Mouse (Mus musculus) limb, embryonic 11.5 days (tissue): ENCODE results near the gene Gng10. TPM values are rescaled to one million over a fixed set of nuclear protein-coding genes. Genes with fewer than 3 reads are reported as not detected.

Experiments
- ATAC-seq: fragments of 200-750 bp; cut with Nextera tagmentation; 2 replicates; pipeline ENCODE4 v1.8.0; 2017; ENCODE audit warnings: low read depth; ENCODE audit not compliant: insufficient number of reproducible peaks, low FRiP score, low TSS enrichment
- DNase-seq: peaks from one replicate; pipeline ENCODE4 v3.0.0-alpha.2; 2015; ENCODE audit warnings: low spot score
- H3K27ac ChIP-seq: fragments of 300-500 bp; sonication (generic); replicated peaks from 2 replicates; pipeline ENCODE4 v1.5.1; 2014; ENCODE audit warnings: low read depth, mild to moderate bottlenecking, low read length
- H3K27me3 ChIP-seq: fragments of 300-500 bp; sonication (generic); 2 replicates; pipeline ENCODE4 v1.6.1; 2014; ENCODE audit warnings: mild to moderate bottlenecking, low read length, mixed read lengths; ENCODE audit not compliant: control insufficient read depth, insufficient read depth
- H3K36me3 ChIP-seq: fragments of 300-500 bp; sonication (generic); 2 replicates; pipeline ENCODE4 v1.6.1; 2014; ENCODE audit warnings: mild to moderate bottlenecking, low read length, moderate library complexity, mixed read lengths; ENCODE audit not compliant: control insufficient read depth, insufficient read depth
- H3K4me1 ChIP-seq: fragments of 300-500 bp; sonication (generic); 2 replicates; pipeline ENCODE4 v1.6.1; 2014; ENCODE audit warnings: low read length, mixed read lengths; ENCODE audit not compliant: control insufficient read depth, insufficient read depth
- H3K4me2 ChIP-seq: fragments of 300-500 bp; sonication (generic); 2 replicates; pipeline ENCODE4 v1.6.1; 2014; ENCODE audit warnings: low read depth, mild to moderate bottlenecking, moderate library complexity; ENCODE audit not compliant: severe bottlenecking
- H3K4me3 ChIP-seq: fragments of 300-500 bp; sonication (generic); 2 replicates; pipeline ENCODE4 v1.5.1; 2014; ENCODE audit warnings: low read depth, low read length
- H3K9ac ChIP-seq: fragments of 300-500 bp; sonication (generic); 2 replicates; pipeline ENCODE4 v1.6.1; 2014; ENCODE audit warnings: mild to moderate bottlenecking, low read length
- H3K9me3 ChIP-seq: fragments of 300-500 bp; sonication (generic); 2 replicates; pipeline ENCODE4 v1.6.1; 2016; ENCODE audit warnings: low read length; ENCODE audit not compliant: control insufficient read depth
- WGBS: fragments of 180-500 bp; shearing (Covaris S2); extraction: QIAGEN DNeasy Blood & Tissue Kit; methylation state at CpG from one replicate; pipeline ENCODE4 v1.1.7; 2014; 5-methylcytosine and 5-hydroxymethylcytosine counted together
- polyA plus RNA-seq: library from polyadenylated mRNA; unstranded; fragments of >200 nt; fragmentation: Nextera tagmentation; extraction: Ambion mirVana; gene quantifications from 2 replicates; pipeline ENCODE4 v1.2.1, GENCODE M21; 2014

Gene Gng10
- polyA plus RNA-seq, 1 experiment from 2014 or later: 124 TPM

- Histone ChIP-seq H3K4me1 (peaks cover 5% of the 10 kb centered on the region; the same call in 1 of the 2 replicates), H3K9me3 (no peaks in the 10 kb centered on the region), H3K27ac (no peak overlapping the region), H3K27me3 (no peaks in the 10 kb centered on the region), H3K4me2 (no peak overlapping the region), H3K36me3 (no peaks in the 10 kb centered on the region), H3K9ac (no peak overlapping the region), H3K4me3 (no peak overlapping the region)
- DNase-seq (no peak), ATAC-seq (no peak)
- WGBS: 67% methylated on average over 8 of the region's 8 CpGs
Observed at GRCm38 (mm10) chr4:58995251-58995693, 39.6 kb upstream of the Gng10 start.

GRCm38 (mm10) chr4:58997081-58997480, 37.8 kb upstream of the Gng10 start:
- Histone ChIP-seq H3K27ac (no peak overlapping the region), H3K4me2 (no peak overlapping the region), H3K9ac (no peak overlapping the region), H3K9me3 (no peaks in the 10 kb centered on the region), H3K4me3 (no peak overlapping the region), H3K27me3 (no peaks in the 10 kb centered on the region), H3K4me1 (peaks cover 5% of the 10 kb centered on the region; the same call in 1 of the 2 replicates), H3K36me3 (no peaks in the 10 kb centered on the region)
- DNase-seq (no peak), ATAC-seq (no peak)
- WGBS: 76% methylated on average over 5 of the region's 5 CpGs

- H3K27me3 ChIP-seq: no peaks in the 10 kb centered on the region
- H3K36me3 ChIP-seq: no peaks in the 10 kb centered on the region
- H3K4me2 ChIP-seq: no peak overlapping the region
- WGBS: 94% methylated on average over 1 of the region's 1 CpGs
- no peak overlapping the region for H3K9ac ChIP-seq
- DNase-seq (no peak), ATAC-seq (no peak)
- H3K9me3 ChIP-seq: no peaks in the 10 kb centered on the region
- peaks cover 5% of the 10 kb centered on the region; the same call in 1 of the 2 replicates for H3K4me1 ChIP-seq
- H3K4me3 ChIP-seq: no peak overlapping the region
- H3K27ac ChIP-seq: no peak overlapping the region
Observed at GRCm38 (mm10) chr4:58998688-58999087, 36.2 kb upstream of the Gng10 start.

DNA sequence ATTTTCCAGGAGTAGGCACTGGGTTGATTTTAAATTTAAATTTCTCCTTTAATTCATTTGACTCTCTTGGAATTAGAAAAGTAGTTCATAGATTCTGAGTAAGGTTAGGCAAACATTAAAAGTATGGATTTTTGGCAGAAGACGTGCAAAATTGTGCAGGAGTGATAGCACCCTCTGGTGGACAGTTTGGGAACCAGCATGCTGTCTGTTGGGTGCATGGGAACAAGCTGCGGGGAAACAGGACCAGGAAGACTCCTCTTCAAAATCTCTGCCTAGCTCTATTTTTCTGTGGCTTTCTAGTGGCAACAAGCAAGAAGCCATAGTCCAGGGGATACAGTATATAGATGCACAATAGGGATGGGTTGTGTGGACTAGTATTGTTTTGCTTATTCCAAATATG, 35.2 kb upstream of the Gng10 start:
- ATAC-seq: no peak
- DNase-seq: peak; percentile 80
- Histone ChIP-seq H3K9me3 (no peaks in the 10 kb centered on the region), H3K27me3 (no peaks in the 10 kb centered on the region), H3K27ac (no peak overlapping the region), H3K36me3 (no peaks in the 10 kb centered on the region), H3K4me1 (peaks cover 10% of the 10 kb centered on the region; the same call in 1 of the 2 replicates), H3K4me3 (no peak overlapping the region), H3K9ac (no peak overlapping the region), H3K4me2 (no peak overlapping the region)
- WGBS: 22% methylated on average over 2 of the region's 2 CpGs

GRCm38 (mm10) chr4:59000614-59001013, 34.3 kb upstream of the Gng10 start:
- Histone ChIP-seq H3K27me3 (no peaks in the 10 kb centered on the region), H3K4me1 (peaks cover 7% of the 10 kb centered on the region; the same call in 1 of the 2 replicates), H3K27ac (no peak overlapping the region), H3K9ac (no peak overlapping the region), H3K4me2 (no peak overlapping the region), H3K36me3 (no peaks in the 10 kb centered on the region), H3K4me3 (no peak overlapping the region), H3K9me3 (no peaks in the 10 kb centered on the region)
- no peak for DNase-seq
- 0% methylated on average over 2 of the region's 2 CpGs for WGBS
- no peak for ATAC-seq

- peak within 1 kb of the TSS; percentile 89 for H3K9ac ChIP-seq
- peak; percentile 95 for ATAC-seq
- no peaks in the 10 kb centered on the region for H3K9me3 ChIP-seq
- H3K27me3 ChIP-seq: no peaks in the 10 kb centered on the region
- H3K36me3 ChIP-seq: no peaks in the 10 kb centered on the region
- peak; percentile 93 for DNase-seq
- peak within 1 kb of the TSS; percentile 70; the same call in 1 of the 2 replicates for H3K27ac ChIP-seq
- H3K4me1 ChIP-seq: 0 out of 2 replicates have a peak, but pooled peaks cover 10% of the 10 kb centered on the region
- WGBS: under 1% methylated on average over 77 of the region's 89 CpGs
- H3K4me3 ChIP-seq: peak within 1 kb of the TSS; percentile 92
- peak within 1 kb of the TSS; percentile 81 for H3K4me2 ChIP-seq
Observed at GRCm38 (mm10) chr4:59002948-59003805, 31.7 kb upstream of the Gng10 start, which contains the start of gene Gm20503. TSS of gene Gm20503 (plus strand) at chr4:59003210.

GRCm38 (mm10) chr4:59003806-59004200, 31.1 kb upstream of the Gng10 start:
- peak overlapping the region; percentile 92 for H3K4me3 ChIP-seq
- no peak for ATAC-seq
- H3K36me3 ChIP-seq: no peaks in the 10 kb centered on the region
- WGBS: 43% methylated on average over 7 of the region's 7 CpGs
- peak overlapping the region; percentile 89 for H3K9ac ChIP-seq
- H3K9me3 ChIP-seq: no peaks in the 10 kb centered on the region
- H3K4me2 ChIP-seq: peak overlapping the region; percentile 81
- 0 out of 2 replicates have a peak, but pooled peaks cover 10% of the 10 kb centered on the region for H3K4me1 ChIP-seq
- no peak overlapping the region for H3K27ac ChIP-seq
- no peak for DNase-seq
- H3K27me3 ChIP-seq: no peaks in the 10 kb centered on the region

- 46% methylated on average over 8 of the region's 8 CpGs for WGBS
- H3K4me2 ChIP-seq: no peak overlapping the region
- H3K9ac ChIP-seq: no peak overlapping the region
- no peaks in the 10 kb centered on the region for H3K9me3 ChIP-seq
- no peak overlapping the region for H3K4me3 ChIP-seq
- ATAC-seq (no peak), DNase-seq (no peak)
- H3K36me3 ChIP-seq: no peaks in the 10 kb centered on the region
- H3K27me3 ChIP-seq: no peaks in the 10 kb centered on the region
- H3K4me1 ChIP-seq: 0 out of 2 replicates have a peak, but pooled peaks cover 7% of the 10 kb centered on the region
- no peak overlapping the region for H3K27ac ChIP-seq
Observed at GRCm38 (mm10) chr4:59006211-59006610, 28.7 kb upstream of the Gng10 start.
